Mouse (Mus musculus) spleen, adult 18-20 months (tissue): ENCODE measurements at regions not wholly inside any gene's neighbourhood (a gene's known extent, or its start where the extent isn't known, plus 50 kb on each side); places are given as distances from the start of the nearest gene placed in this dataset.

ENCODE experiments used
- DNase-seq, 2 experiments: peaks; one replicate each; pipeline ENCODE4 v3.0.0; 2022; ENCODE audit warnings: mixed read lengths in 2 of 2

- DNase-seq = no peak
Observed at GRCm38 (mm10) chr10:14216191-14216992, 250.5 kb downstream of the Hivep2 start.

- DNase-seq = no peak
Observed at GRCm38 (mm10) chr10:14215512-14215911, 249.6 kb downstream of the Hivep2 start.

- no peak for DNase-seq
Observed at GRCm38 (mm10) chr10:14213536-14213935, 247.7 kb downstream of the Hivep2 start.

GRCm38 (mm10) chr10:14211926-14212325 lies 246.1 kb downstream of the Hivep2 start:
- no peak for DNase-seq

- DNase-seq = no peak
Observed at GRCm38 (mm10) chr10:14211481-14211880, 245.6 kb downstream of the Hivep2 start.

- DNase-seq = no peak
Observed at GRCm38 (mm10) chr10:14210445-14210844, 244.6 kb downstream of the Hivep2 start.

- DNase-seq = no peak
Observed at GRCm38 (mm10) chr10:14210045-14210444, 244.2 kb downstream of the Hivep2 start.

GRCm38 (mm10) chr10:14208206-14208605 lies 242.3 kb downstream of the Hivep2 start:
- DNase-seq = no peak

- DNase-seq = peak in 1 of 2 experiments; percentile 13
Observed at GRCm38 (mm10) chr10:14207616-14208015, 241.7 kb downstream of the Hivep2 start.

GRCm38 (mm10) chr10:14207051-14207570 lies 241.2 kb downstream of the Hivep2 start:
- no peak for DNase-seq
